Mouse (Mus musculus): ENCODE measurements at regions not wholly inside any gene's neighbourhood (a gene's known extent, or its start where the extent isn't known, plus 50 kb on each side); places are given as distances from the start of the nearest gene placed in this dataset.

DNA sequence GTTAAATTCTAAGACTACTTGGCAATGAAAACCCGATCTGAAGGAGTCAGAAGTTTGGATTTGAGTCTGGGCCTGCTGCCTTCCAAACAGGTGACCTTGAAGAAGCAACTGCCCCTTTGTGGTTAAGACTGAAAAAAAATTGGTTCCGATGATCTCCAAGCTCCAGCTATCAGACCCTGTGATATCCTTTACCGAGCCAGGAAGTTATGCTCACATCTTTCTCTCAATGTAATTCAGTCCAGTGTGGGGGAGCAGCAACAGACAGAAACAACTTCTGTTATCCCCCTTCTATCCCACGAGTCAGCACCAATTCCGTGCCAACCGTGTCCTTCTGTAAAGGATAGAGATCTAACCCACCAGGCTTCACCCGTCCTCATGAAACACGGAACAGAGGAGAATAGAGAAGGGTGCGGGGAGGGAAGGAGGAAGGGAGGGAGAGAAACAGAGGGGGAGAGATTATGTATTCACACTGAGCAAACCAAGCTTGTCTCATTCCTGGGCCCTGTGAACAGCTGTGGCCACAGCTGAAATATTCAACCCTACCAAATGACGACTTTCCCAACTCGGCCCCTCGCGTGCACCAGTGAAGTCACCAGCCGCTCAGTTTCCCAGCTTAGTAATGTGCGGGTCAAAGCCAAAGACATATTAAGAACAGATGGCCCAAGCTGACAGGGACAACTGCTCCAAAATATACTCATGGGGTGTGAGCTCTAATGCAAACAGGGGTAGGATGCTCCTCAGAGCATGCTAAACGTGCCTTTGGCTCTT is 164.9 kb downstream of the Gas1 start:
- TF ChIP-seq CTCF (IDR thresholded peaks at IDR 0.05; ENCODE audit: insufficient read depth, low read length) (no peak), POLR2A (IDR thresholded peaks at IDR 0.05; ENCODE audit: borderline replicate concordance, extremely low read depth, low read depth, low read length) (no peak)
